Mouse (Mus musculus) midbrain, embryonic 13.5 days (tissue): ENCODE results near the gene Ccl4. TPM values are rescaled to one million over a fixed set of nuclear protein-coding genes. Genes with fewer than 3 reads are reported as not detected.

ENCODE experiments used
- ATAC-seq: fragments of 200-750 bp; cut with Nextera tagmentation; 2 replicates; pipeline ENCODE4 v1.8.0; 2017; ENCODE audit warnings: mild to moderate bottlenecking, moderate TSS enrichment, moderate library complexity
- H3K27ac ChIP-seq: fragments of 300-500 bp; sonication (generic); 2 replicates; pipeline ENCODE4 v1.5.1; 2015; ENCODE audit warnings: inconsistent platforms, mild to moderate bottlenecking, moderate library complexity
- H3K27me3 ChIP-seq: fragments of 300-500 bp; sonication (generic); 2 replicates; pipeline ENCODE4 v1.6.1; 2015; ENCODE audit warnings: mild to moderate bottlenecking, inconsistent platforms
- H3K36me3 ChIP-seq: fragments of 300-500 bp; sonication (generic); 2 replicates; pipeline ENCODE4 v1.6.1; 2015; ENCODE audit warnings: mild to moderate bottlenecking, inconsistent platforms
- H3K4me1 ChIP-seq: fragments of 300-500 bp; sonication (generic); replicated peaks from 2 replicates; pipeline ENCODE4 v1.6.1; 2015; ENCODE audit warnings: inconsistent platforms
- H3K4me2 ChIP-seq: fragments of 300-500 bp; sonication (generic); replicated peaks from 2 replicates; pipeline ENCODE4 v1.6.1; 2015; ENCODE audit warnings: moderate library complexity, mild to moderate bottlenecking, inconsistent platforms
- H3K4me3 ChIP-seq: fragments of 300-500 bp; sonication (generic); replicated peaks from 2 replicates; pipeline ENCODE4 v1.5.1; 2015; ENCODE audit warnings: mild to moderate bottlenecking, inconsistent platforms
- H3K9ac ChIP-seq: fragments of 300-500 bp; sonication (generic); replicated peaks from 2 replicates; pipeline ENCODE4 v1.6.1; 2015; ENCODE audit warnings: mild to moderate bottlenecking, inconsistent platforms
- H3K9me3 ChIP-seq: fragments of 300-500 bp; sonication (generic); 2 replicates; pipeline ENCODE4 v1.6.1; 2016; ENCODE audit warnings: mild to moderate bottlenecking, inconsistent platforms
- whole genome bisulfite sequencing: fragments of 180-500 bp; shearing (Covaris S2); methylation state at CpG from one replicate; pipeline ENCODE4 v1.1.7; 2015; 5-methylcytosine and 5-hydroxymethylcytosine counted together
- polyA plus RNA-seq: library from polyadenylated mRNA; unstranded; fragments of >200 nt; fragmentation: Nextera tagmentation; extraction: Ambion mirVana; gene quantifications from 2 replicates; pipeline ENCODE4 v1.2.1, GENCODE M21; 2015

Gene Ccl4
- 0.32 TPM in 1 of 2 replicates, not detected in the other for polyA plus RNA-seq

DNA sequence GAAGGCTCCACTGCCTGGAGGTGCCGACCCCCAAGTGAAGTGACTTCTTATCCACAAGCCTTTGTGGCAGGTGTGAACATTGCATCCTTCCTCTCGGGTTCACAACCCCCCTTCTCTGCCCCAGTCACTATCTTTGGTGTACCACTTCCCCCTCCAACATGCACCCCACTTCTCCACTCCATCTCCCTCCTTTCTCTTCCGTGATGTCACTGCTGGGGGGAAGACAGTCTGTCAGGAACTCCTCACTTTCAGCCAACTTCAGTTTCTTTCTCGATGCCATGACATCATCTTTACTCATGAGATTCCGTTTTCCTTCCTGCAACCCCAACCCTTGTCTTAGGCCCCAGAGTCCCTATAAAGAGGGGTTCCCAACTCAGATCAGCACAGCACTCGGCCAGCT is at the start of gene Ccl4:
Ccl4 (plus strand) TSS at position 381 of the 400 bp plus-strand sequence.
- no peaks in the 10 kb centered on the region for H3K36me3 ChIP-seq
- H3K27ac ChIP-seq, result no peak within 1 kb of the TSS
- no peaks in the 10 kb centered on the region for H3K4me1 ChIP-seq
- H3K9ac ChIP-seq, result no peak within 1 kb of the TSS
- H3K4me3 ChIP-seq, result no peak within 1 kb of the TSS
- ATAC-seq, result no peak
- no peak within 1 kb of the TSS for H3K4me2 ChIP-seq
- no peaks in the 10 kb centered on the region for H3K9me3 ChIP-seq
- H3K27me3 ChIP-seq, result no peaks in the 10 kb centered on the region
- WGBS, result 89% methylated on average over 6 of the region's 6 CpGs

DNA sequence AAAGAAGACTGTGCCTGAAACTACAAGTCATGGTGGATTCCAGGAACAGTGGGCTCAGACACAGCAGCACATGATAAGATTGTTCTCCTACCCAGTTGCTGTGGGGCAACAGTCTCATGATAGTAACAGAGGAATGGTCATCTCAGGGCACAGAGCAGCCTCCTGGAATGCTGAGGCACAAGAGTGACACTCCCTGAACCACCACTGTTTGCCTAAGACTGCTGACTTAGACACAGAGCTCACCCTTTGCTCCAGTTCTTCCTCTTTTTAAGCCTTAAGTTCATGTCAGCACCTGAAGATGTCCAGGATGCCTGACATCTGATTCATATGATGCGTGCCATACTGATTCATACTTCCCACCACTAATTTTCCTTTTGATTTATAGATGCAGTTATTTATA is 45.8 kb upstream of the Ccl4 start:
- H3K9ac ChIP-seq, result no peak overlapping the region
- ATAC-seq, result no peak
- 98% methylated on average over 1 of the region's 1 CpGs for WGBS

DNA sequence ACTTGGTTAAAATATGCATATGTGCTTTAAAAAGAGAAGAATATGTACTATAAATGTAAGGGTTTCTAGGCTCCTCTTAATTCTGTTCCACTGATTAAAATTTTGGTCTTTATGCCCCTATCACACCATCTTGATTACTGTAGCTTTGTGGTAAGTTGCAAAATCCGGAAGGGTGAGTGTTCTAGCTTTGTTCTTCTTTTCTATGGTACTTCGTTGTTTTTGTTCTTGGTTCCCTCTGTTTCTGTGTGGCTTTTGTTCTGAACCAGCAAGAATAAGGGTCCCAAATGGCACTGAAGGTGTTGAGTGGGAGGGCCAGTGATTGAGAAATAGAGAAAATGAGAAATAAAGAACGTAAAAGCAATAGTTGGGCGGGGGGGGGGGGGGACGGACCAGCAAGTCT is 44.1 kb upstream of the Ccl4 start:
- Histone ChIP-seq H3K27ac (no peak overlapping the region), H3K4me1 (no peaks in the 10 kb centered on the region), H3K27me3 (no peaks in the 10 kb centered on the region), H3K9ac (no peak overlapping the region), H3K9me3 (no peaks in the 10 kb centered on the region), H3K36me3 (no peaks in the 10 kb centered on the region), H3K4me2 (no peak overlapping the region), H3K4me3 (no peak overlapping the region)
- no peak for ATAC-seq
- WGBS, result 62% methylated on average over 5 of the region's 5 CpGs

More for the DNA sequence above, 45.8 kb upstream of the Ccl4 start:
- Histone ChIP-seq H3K4me2 (no peak overlapping the region), H3K4me1 (no peaks in the 10 kb centered on the region), H3K4me3 (no peak overlapping the region), H3K27ac (no peak overlapping the region), H3K36me3 (no peaks in the 10 kb centered on the region), H3K9me3 (no peaks in the 10 kb centered on the region), H3K27me3 (no peaks in the 10 kb centered on the region)

DNA sequence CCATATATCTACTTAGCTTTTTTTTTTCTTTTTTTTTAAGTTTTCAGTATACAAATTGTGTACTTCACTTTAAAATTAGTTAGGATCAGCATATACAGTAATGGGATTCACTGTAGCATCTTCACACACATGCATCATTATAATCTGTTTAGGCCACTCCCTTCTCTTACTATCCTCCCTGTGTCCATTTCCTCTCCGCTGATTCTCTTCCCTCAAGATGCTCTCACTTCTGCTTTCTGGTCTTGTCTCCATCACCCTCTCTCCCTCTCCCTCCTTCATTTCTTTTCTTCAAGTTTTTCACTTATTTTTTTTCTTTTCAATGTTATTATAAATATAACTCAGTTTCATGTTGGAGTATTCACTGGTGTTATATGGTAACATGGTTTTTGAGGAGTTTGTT is 43.3 kb upstream of the Ccl4 start:
- Histone ChIP-seq H3K9ac (no peak overlapping the region), H3K4me2 (no peak overlapping the region), H3K4me1 (no peaks in the 10 kb centered on the region), H3K27ac (no peak overlapping the region), H3K9me3 (no peaks in the 10 kb centered on the region), H3K4me3 (no peak overlapping the region), H3K27me3 (no peaks in the 10 kb centered on the region), H3K36me3 (no peaks in the 10 kb centered on the region)
- no peak for ATAC-seq
- WGBS, result 93% methylated on average over 1 of the region's 1 CpGs

DNA sequence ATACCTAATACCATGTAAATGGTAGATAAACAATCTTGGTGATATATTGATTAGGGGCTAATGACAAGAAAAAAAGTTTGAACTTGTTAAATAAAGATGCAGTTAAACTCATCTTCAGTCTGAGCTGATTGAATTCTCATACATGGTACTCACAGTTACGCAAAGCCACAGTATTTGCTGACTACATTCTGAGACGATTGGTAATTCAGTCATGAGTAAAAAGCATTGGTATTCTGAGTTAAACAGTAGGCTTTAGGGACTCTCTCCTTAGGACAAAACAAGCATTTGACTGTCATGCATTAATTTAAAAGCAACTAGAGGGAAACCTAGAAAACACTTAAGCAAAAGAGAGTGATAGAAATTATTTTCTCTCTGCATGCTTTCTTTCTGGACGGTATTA is 38.8 kb upstream of the Ccl4 start:
- no peaks in the 10 kb centered on the region for H3K4me1 ChIP-seq
- ATAC-seq, result no peak
- H3K4me3 ChIP-seq, result no peak overlapping the region
- H3K36me3 ChIP-seq, result no peaks in the 10 kb centered on the region
- WGBS, result 89% methylated on average over 3 of the region's 3 CpGs
- no peak overlapping the region for H3K27ac ChIP-seq
- no peak overlapping the region for H3K4me2 ChIP-seq
- H3K27me3 ChIP-seq, result no peaks in the 10 kb centered on the region
- H3K9ac ChIP-seq, result no peak overlapping the region
- H3K9me3 ChIP-seq, result no peaks in the 10 kb centered on the region

DNA sequence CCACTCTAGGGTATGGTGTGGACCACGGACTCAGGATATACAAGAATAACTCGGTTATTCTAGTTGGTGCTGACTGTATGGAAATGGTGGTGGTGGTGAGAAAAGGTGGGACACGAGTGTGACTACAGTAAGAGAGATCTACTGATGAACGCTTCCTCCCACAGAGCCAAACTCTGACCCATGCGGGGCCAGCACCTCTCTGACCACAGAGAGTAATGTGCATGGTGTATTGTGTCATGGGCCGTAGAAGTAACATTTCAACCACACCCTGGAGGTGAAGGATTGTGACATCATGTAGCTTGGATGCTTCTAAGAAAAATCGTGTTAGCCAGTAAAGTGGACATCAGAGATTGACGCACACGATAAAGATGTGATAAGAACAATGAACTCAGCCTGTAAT is 33.6 kb upstream of the Ccl4 start:
- H3K27me3 ChIP-seq, result no peaks in the 10 kb centered on the region
- H3K9me3 ChIP-seq, result no peaks in the 10 kb centered on the region
- 0 out of 2 replicates have a peak, but pooled peaks cover under 1% of the 10 kb centered on the region for H3K4me1 ChIP-seq
- H3K4me2 ChIP-seq, result no peak overlapping the region
- no peak overlapping the region for H3K27ac ChIP-seq
- no peak for ATAC-seq
- no peak overlapping the region for H3K4me3 ChIP-seq
- no peak overlapping the region for H3K9ac ChIP-seq
- H3K36me3 ChIP-seq, result no peaks in the 10 kb centered on the region
- 91% methylated on average over 9 of the region's 9 CpGs for WGBS

DNA sequence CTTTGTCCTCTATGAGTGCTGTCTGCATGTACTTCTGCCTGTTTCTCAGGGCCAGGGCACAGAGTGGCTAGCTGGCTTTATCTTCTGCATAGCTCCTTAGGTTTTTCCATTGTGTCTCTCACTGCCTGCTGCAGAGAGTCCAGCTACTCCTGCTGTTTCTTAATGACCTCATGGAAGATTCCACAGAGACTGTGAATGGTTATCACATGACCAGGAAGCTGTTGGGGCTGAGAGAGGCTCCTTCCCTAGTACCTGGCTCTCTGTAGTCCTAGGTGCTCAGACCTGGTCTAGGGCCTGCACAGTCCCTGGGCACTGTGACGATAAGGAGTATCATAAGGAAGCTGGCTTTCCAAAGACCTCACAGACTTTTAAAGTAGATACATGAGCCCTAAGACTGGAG is 31.8 kb upstream of the Ccl4 start:
- no peaks in the 10 kb centered on the region for H3K36me3 ChIP-seq
- WGBS, result 94% methylated on average over 1 of the region's 1 CpGs

DNA sequence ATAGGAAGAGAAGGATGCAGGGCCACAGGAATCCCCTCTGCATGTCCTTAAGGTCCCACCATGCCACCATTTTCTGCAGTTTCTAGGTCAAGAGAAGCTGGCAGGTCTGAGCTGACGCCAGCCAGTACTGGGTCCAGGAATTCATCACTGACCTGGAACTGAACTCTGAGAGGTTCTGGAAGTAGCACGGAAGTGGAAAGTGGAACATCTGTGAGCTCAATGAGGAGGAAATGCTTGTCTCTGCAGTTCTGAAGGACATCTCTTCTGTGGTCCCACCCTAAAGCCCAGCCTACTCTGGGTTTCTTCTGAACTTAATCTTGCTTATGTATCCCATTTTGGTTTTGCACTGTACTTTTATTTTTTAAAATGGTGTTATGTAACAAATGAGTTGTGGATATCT is 31.3 kb upstream of the Ccl4 start:
- ATAC-seq, result no peak
- Histone ChIP-seq H3K9me3 (no peaks in the 10 kb centered on the region), H3K4me1 (0 out of 2 replicates have a peak, but pooled peaks cover 6% of the 10 kb centered on the region), H3K4me3 (no peak overlapping the region), H3K27me3 (no peaks in the 10 kb centered on the region), H3K27ac (no peak overlapping the region), H3K9ac (no peak overlapping the region), H3K36me3 (no peaks in the 10 kb centered on the region), H3K4me2 (no peak overlapping the region)
- WGBS, result 89% methylated on average over 2 of the region's 2 CpGs

More for the DNA sequence above, 31.8 kb upstream of the Ccl4 start:
- H3K9ac ChIP-seq, result no peak overlapping the region
- no peak for ATAC-seq
- no peak overlapping the region for H3K4me2 ChIP-seq
- H3K4me3 ChIP-seq, result no peak overlapping the region
- no peaks in the 10 kb centered on the region for H3K27me3 ChIP-seq
- 0 out of 2 replicates have a peak, but pooled peaks cover 6% of the 10 kb centered on the region for H3K4me1 ChIP-seq
- no peak overlapping the region for H3K27ac ChIP-seq
- H3K9me3 ChIP-seq, result no peaks in the 10 kb centered on the region

DNA sequence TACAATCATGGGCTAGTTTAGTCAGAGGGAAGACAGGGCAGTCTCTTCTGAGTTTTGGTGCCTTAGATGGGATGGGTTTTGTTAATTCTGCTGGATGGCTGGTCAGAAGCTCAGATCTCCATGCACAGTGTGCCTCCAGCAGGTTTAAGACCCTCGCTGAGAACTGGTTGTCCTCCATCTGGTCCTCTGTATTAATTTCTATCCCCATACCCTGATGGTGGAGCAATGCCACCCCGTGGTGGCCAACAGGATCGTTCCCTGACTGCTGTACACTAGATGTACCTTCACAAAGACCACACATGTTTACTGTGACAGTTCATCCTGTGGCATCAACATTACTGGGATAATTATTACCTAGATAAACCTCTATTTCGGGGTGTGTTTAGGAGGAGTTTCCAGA is 29.6 kb upstream of the Ccl4 start:
- no peak overlapping the region for H3K27ac ChIP-seq
- H3K9ac ChIP-seq, result no peak overlapping the region
- no peaks in the 10 kb centered on the region for H3K36me3 ChIP-seq
- H3K27me3 ChIP-seq, result no peaks in the 10 kb centered on the region
- no peak for ATAC-seq
- 0 out of 2 replicates have a peak, but pooled peaks cover 6% of the 10 kb centered on the region for H3K4me1 ChIP-seq
- WGBS, result 79% methylated on average over 4 of the region's 4 CpGs
- no peak overlapping the region for H3K4me3 ChIP-seq
- H3K9me3 ChIP-seq, result no peaks in the 10 kb centered on the region
- H3K4me2 ChIP-seq, result no peak overlapping the region

DNA sequence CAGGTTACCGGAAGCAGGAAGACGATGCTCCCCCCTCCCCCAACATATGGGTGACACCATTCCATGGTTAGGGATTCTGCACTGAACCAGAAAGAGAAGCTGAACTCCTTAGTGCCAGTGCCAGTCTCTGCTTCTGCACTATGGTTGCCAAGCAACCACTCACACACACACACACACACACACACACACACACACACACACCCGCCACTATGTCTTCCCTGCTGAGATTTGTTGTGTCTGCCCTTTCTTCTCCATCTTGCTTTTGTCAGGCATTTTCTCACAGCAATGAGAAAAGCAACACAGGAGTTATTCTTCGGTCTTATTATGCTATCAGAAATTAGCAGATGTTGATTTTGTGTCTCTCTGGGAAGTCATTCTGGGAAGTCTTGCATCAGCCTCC is 28.0 kb upstream of the Ccl4 start:
- Histone ChIP-seq H3K4me2 (no peak overlapping the region), H3K36me3 (no peaks in the 10 kb centered on the region), H3K4me1 (0 out of 2 replicates have a peak, but pooled peaks cover 6% of the 10 kb centered on the region), H3K27ac (no peak overlapping the region), H3K4me3 (no peak overlapping the region), H3K9ac (no peak overlapping the region), H3K27me3 (no peaks in the 10 kb centered on the region), H3K9me3 (no peaks in the 10 kb centered on the region)
- WGBS, result 51% methylated on average over 4 of the region's 4 CpGs
- no peak for ATAC-seq

DNA sequence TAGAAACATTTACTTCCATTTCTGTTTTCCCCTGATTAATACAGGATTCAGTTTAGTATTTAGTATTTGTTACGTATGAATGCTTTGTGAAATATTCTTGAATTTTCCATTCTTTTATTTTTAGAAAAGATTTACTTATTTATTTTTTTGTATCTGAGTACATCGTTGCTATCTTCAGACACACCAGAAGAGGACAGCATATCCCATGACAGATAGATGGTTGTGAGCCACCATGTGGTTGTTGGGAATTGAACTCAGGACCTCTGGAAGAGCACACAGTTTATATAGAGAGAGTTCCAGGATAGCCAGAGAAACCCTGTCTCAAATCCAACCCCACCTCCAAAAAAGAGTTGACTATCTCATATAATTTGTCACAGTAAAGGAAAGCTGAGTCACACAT is 27.5 kb upstream of the Ccl4 start:
- Histone ChIP-seq H3K9ac (no peak overlapping the region), H3K36me3 (no peaks in the 10 kb centered on the region), H3K9me3 (no peaks in the 10 kb centered on the region), H3K27me3 (no peaks in the 10 kb centered on the region), H3K27ac (no peak overlapping the region), H3K4me3 (no peak overlapping the region), H3K4me2 (no peak overlapping the region), H3K4me1 (0 out of 2 replicates have a peak, but pooled peaks cover 6% of the 10 kb centered on the region)
- WGBS, result 95% methylated on average over 2 of the region's 2 CpGs
- no peak for ATAC-seq

DNA sequence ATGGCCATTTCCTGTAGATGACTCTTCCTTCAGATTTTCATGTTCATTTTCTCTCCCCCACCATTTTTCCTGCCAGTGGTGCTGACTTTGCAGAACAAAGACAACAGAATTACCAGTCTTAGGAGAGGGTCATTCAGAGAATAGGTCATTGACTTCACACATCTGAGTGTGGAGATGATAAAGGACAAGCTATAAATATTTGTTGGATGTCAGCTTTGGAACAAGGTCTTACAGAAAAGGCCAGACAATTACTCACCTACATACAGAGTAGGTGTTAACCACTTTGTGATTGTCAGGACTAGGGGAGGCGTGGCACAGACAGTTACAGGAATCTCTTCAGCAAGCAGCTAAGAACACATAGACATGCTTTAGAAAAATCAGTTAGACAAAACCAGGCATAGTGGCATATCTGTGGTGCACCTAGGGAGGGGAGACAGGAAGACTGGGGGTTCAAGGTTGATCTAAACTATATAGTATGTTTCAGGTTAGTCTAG is 25.6 kb upstream of the Ccl4 start:
- Histone ChIP-seq H3K9ac (no peak overlapping the region), H3K4me1 (0 out of 2 replicates have a peak, but pooled peaks cover 6% of the 10 kb centered on the region), H3K36me3 (no peaks in the 10 kb centered on the region), H3K27me3 (no peaks in the 10 kb centered on the region), H3K4me3 (no peak overlapping the region), H3K27ac (no peak overlapping the region), H3K9me3 (no peaks in the 10 kb centered on the region), H3K4me2 (no peak overlapping the region)
- 90% methylated on average over 1 of the region's 1 CpGs for WGBS
- no peak for ATAC-seq

DNA sequence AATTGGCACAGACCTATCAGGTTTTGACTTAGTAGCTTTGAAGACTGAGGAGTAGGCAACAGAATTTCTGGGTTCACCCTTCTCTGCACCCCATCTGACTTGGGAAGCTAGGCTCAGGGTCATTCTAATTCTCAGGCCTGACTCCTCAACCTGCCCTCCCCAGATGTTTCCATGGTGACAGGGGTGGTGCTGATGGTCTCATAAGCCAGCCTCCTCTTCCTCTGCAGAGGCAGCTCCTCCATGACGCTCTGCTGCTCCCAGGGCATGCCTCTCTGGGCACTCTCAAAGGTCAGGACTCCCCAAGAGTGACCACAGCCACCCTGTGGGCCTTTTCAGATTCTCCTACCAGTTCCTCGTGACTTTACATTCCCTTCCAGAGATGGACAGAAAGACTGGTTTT is 23.4 kb upstream of the Ccl4 start:
- Histone ChIP-seq H3K9ac (no peak overlapping the region), H3K9me3 (no peaks in the 10 kb centered on the region), H3K4me1 (0 out of 2 replicates have a peak, but pooled peaks cover 4% of the 10 kb centered on the region), H3K27me3 (no peaks in the 10 kb centered on the region), H3K36me3 (no peaks in the 10 kb centered on the region), H3K27ac (no peak overlapping the region), H3K4me3 (no peak overlapping the region), H3K4me2 (no peak overlapping the region)
- ATAC-seq, result no peak
- WGBS, result 45% methylated on average over 2 of the region's 2 CpGs
